Mouse (Mus musculus) megakaryocyte progenitor cell, adult 5-6 weeks (primary cell): Measurements from ENCODE around the gene Elp4. TPM values are rescaled to one million over a fixed set of nuclear protein-coding genes. Genes with fewer than 3 reads are reported as not detected.

ENCODE experiments used
- ATAC-seq: replicated peaks from 2 replicates; pipeline ENCODE4 v1.8.0; 2016; ENCODE audit warnings: mild to moderate bottlenecking, moderate TSS enrichment, inconsistent platforms; ENCODE audit not compliant: poor library complexity
- total RNA-seq, 2 experiments: library from RNA; stranded (forward) in 1 of 2; stranded (reverse) in 1 of 2; fragments of 157-497, 149-512 nt in 1 of 2; fragments of 200-1000 nt in 1 of 2; gene quantifications; 2 replicates each; pipeline versions ENCODE4 v1.2.3 to v1.2.4; 2015 to 2017

Gene Elp4
- total RNA-seq, 2 experiments from 2014 or later: 16.0 to 24.0 TPM

DNA sequence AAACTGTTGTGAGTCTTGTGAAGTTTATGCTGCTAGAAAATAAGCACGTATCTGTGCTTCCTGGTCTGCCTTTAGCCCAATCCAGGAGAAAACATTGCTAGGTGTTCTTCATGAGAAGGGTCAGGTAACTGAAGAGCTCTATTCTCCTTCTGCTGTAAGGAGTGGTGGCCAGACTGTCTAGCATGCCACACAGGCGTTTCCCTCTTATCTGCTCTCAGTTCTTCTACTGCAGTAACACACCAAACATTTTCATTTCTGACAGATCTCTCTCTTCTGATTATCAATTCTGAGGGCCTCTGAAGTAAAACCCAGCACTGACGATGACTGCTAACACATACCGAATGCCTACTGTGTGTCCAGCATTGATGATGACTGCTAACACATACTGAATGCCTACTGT, 98.3 kb downstream of the Elp4 start:
- 0 out of 2 replicates have a peak, but pooled peaks have one; percentile 32 for ATAC-seq

DNA sequence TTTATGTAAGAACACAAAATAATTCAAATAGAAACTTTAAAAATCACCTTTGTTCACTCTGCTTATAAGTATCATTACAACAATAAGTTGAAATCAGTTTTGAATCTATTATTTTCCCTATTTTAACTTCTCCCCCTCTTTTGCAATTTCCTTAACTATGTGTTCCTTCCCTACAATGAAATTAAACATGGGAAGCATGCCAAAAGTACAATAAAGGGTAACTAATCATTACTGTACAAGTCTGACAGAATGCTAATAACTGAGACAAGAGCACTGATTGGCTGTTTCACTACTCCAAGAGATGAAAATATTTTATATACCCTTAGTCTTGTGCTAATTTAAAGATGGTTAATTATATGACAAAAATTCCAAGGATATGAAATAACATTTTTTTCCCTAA, 99.2 kb downstream of the Elp4 start:
- ATAC-seq: no peak

DNA sequence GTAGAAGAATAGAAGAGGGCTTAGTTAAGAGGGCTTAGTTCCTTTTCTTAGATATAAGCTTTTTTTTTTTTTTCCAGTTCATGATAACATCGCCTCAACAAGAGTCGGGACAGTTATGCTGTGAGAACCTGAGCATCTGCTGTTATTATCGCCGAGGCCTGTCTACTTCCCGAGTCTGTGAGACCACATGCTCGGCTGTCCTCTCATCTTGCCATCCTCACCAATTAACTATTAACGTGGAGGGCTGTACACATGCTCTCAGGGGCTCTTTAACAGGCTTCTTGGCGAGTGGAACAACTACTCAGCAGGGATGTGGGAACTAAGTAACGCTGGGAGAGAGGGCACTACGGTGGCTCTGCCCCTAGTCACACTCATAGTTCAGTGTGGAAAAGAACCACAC, 99.9 kb downstream of the Elp4 start:
- ATAC-seq: no peak

DNA sequence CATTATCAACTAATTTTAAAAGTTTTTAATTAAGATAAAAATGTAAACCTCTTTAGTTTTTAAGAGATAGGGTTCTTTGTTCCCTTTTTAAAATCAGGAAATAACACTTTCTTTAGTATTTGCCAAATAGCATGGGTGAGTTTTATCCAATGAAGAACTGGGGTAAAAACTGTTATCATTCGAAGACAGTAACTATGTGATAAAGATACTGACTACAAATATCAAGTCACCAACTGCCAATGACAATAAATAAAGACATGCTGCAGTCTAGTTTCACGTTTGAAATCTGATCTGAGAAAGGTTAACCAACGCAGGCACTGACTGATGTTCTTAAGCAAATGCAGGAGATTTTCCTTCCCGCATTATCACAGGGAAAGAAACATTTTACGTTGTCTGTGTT, 100.9 kb downstream of the Elp4 start:
- ATAC-seq: peak; percentile 51

DNA sequence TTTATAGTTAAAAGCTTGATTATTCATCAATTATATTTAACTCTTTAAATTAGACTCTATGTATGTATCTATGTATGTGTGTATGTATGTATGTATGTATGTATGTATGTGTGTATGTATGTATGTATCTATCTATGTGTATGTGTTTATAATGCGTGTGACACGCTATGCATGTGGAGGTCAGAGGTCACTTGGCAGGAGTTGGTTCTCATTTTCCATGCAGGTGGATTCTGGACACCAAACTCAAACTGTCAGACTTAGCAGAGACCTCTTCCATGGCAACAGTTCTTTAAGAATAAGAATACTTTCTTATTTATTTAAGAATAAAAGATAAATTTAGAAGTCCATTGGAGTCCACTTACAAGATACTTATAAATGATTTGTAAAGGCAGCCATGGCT, 101.5 kb downstream of the Elp4 start:
- no peak for ATAC-seq

DNA sequence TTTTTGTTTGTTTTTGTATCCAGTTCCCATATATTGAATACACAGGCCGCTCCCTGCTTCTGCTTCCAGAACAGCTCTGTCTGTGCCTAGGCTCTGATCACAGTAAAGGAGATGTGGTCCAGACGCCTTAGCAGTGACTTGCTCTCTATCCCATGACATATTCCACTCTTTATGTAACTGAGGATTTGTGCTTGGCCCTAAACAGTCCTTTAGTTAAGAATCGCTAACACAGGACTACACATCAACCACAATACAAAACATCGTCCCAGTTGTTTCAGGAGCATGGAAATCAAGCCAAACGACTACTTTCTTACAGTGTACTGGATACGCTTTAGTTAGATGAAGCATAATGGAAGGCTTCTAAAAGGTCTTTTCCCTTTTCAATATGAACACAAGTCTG, 102.8 kb downstream of the Elp4 start:
- no peak for ATAC-seq

DNA sequence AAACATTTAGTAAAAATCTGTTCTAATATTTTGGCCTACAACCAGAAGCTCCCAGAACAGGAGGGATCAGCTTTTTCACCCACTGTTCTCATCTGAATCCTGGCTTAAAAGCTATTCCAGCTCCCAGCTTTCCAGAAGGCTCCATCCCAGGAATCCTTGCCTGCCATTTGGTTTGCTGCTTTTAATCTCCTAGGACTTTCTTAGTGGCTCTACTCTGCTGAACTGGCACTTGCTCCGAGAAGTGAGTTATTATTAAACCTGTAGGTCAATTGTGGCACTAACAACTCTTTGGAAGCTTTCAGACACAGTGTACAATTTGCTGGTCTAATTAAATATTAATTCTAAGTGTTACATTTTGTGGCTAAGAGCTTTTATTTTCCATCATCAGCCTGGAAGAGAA, 103.7 kb downstream of the Elp4 start:
- ATAC-seq: no peak

DNA sequence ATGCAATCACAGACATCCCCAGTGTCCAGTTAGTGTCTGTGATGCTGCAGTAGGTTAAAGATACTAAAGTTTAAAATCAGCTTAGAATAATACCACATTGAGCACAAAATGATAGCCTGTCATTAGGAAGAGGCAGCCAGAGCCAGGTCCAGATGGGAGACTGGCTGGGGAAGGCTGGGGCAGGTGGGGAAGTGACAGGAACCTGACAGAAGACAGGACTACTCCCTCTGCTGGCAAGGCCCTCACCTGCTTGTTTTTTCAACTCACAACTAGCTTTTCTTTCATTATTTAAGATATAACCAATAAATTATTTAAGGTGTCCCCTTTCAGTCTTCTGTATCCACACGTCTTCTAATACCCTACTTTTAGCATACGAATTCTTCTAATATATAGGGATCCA, 104.5 kb downstream of the Elp4 start:
- peak; percentile 84 for ATAC-seq

DNA sequence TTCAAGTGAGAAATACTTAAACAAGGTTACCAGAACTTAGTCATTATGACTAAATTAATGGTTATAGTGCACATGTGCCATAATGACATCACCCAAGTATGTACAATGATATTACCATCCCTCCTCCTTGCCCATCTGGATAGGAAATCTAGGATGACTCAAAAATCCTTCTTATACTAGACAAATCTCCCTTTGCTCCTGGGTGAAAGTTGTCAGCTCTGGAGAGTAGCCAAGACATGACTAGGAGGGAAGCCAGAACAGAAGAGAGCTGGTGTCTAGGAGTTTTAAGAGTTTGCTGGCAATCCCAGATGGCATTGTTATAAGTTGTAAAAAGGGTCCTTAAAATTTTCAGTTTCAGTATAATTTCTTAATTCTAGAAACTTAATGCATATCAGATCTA, 106.5 kb downstream of the Elp4 start:
- ATAC-seq: no peak

DNA sequence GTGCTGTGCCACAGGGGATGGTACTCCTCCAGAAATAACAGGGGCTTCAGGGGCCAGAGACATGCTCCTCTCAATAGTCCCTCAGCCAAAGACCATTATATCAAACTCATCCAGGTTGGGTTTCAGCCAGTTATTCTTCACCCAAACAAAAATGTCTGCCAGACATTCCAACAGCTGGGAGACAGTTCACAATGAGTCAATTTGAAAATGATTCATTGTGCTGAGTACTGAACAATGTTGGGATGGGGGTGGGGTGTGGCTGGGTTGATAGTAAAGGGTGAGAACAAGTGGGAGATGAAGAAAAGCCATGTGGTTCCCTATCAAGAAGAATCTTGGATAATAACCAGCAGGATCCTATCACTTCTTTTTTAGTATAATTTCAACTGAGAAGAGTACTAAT, 108.3 kb downstream of the Elp4 start:
- ATAC-seq: no peak

DNA sequence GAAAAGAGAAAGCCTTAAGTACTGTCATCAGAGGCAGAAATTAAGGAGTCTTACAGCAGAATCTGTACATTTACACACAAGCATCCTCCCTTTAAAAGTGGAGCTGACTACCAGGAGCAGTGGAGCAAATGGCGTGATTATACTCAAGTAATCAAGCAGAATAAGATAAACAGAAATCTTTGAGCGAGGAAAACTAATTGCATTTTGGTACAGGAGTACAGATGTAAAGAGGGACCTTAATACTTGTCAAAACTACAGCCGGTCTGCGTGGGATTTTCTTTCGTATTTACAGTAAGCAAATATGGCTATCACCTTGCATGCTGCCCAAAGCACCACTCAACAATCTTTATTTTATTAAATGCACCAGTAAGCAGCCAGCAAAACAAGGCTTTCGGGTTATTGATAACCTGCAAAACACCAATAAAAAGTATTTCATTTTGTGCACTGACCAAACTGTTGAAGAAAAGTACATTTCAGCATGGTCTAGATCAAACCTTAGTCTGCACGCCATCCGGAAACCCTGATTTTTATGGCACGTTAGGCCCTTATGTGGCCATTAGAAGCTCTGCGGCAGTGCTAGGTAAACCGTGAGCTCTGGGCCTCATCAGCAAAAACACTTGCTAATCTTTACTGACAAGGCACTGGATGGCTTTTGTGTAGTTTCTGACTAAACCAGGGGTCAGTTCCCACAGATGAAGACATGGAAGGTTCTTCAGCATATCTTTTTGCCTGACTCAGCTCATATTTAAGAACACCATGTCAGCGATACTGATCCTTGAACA, 111.8 kb downstream of the Elp4 start:
- no peak for ATAC-seq

DNA sequence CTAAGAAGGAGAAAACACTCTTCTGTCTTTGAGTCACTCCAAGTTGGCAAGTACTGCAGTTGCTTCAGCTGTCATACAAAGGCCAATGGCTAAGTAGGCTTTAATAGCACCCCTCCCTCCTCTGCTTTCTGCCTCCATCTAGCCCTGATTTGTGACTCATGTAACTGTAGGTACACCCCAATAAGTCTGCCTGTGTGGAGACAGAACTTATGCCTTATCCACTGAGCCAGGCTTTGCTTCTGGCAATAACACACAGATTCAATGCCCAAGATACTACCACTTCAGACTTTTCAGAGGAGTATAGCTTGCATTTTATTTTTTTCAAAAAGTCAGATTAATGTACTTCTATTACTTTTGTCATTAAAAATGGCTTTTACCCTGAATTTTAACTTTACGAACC, 114.4 kb downstream of the Elp4 start:
- ATAC-seq: peak; percentile 88

DNA sequence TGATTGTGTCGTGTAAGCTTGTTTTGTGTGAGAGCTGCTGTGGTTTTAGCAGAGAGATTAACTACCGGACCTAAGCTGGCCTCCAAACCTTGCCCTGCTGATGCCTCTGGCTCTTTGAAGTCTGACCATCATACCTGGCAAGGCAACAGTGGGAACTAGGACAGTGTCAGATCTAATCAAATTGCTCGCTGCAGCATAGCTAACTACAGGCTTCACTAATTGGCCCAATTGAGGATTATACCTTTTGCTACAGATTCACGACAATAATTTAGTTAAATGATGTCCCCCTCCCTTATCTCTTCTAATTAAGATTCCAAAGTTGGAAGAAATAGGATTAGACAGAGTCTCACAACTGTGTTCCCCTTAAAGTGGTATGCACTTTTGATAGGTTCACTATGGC, 116.6 kb downstream of the Elp4 start:
- ATAC-seq: no peak

DNA sequence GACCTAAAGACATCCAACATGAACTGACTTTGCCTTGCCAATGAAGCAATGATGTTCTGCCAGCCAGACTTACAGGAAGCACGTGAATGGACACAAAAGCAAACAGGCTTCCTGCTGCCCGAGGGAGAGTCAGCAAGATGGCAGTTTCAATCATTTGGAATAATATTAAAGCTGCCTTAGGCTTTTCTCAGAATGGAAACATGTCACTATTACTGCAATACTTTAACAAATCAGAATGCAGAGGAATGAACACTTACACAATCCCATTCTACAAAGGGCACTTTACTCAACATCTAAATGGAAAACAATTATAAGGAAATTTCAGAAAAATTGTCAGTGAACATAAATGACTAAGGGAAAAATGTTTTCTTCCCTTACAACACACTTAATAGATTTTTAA, 117.4 kb downstream of the Elp4 start:
- ATAC-seq: no peak

DNA sequence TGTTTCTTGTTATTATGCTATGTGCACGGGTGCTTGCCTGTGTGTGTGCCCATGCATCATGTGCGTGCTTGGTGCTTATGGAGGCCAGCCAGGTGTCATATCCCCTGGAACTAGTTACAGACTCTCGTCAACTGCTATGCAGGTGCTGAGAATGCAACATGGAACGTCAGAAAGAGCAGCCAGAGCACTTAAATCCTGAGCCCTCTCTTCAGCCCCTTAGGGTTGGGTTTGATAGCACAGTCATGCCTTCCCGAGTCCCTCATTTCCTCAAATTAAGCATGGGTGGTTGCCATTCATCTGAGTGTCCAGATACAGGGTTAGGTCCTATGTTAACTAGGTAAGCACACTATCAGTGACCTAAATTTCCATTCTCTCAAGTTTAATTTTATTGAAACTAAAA, 121.5 kb downstream of the Elp4 start:
- no peak for ATAC-seq

DNA sequence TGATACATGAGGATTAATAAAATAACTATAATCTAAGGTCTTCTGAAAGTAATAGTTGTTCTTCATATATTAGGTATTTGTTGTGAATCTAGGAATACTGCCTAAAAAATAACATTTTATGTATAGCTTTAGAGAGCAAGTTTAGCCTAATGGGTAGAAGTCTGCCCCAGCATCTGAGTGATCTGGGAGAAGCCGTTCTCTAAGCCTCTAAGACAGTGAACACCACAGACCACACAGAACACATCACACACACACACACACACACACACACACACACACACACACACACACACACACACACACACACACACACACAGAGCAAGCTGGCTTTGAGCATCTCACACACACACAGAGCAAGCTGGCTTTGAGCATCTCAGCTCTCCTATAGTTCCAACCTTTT, 123.6 kb downstream of the Elp4 start:
- no peak for ATAC-seq

DNA sequence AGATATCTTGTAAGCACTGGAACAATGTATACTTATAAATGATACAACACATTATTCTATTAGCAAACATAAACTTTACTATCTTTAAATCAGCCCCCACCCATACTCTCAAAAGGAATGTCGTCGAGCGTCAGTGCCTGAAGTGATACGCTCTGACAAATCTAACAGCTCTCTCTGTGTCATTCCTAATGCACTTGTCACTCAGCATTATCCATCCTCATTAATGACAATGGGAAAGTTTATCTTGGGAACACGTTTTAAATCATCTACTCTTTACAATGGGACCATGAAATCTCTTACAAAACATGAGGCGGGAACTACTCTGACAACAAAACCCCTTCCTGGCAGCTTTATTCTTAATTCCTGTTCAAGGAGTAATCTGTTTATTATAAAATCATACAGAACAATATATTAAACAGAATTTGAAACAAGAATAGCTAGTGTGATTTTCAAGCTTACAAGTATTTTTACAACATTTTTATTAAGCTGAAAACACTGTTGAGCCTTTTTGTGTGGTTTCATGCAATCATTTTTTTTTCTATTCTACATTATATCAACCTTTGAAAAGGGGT, 125.0 kb downstream of the Elp4 start:
- no peak for ATAC-seq

DNA sequence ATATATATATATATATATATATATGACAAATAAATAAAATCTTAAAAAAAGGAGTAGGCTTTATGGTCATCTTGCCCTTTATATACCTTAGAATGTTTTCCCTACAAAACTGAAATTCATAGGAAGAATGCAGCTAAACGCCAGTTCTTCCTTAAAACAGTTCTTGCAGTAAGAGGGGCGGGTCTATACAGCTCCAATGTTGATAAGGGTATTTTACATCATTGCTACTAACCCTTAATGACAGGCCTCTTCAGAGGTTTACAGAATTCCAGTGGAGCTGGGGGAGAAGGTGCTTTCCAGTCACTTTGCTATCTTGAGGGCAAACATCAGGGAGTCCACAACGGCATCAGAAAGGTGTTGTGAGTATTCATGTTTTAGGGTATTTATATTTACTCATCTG, 133.1 kb downstream of the Elp4 start:
- no peak for ATAC-seq

DNA sequence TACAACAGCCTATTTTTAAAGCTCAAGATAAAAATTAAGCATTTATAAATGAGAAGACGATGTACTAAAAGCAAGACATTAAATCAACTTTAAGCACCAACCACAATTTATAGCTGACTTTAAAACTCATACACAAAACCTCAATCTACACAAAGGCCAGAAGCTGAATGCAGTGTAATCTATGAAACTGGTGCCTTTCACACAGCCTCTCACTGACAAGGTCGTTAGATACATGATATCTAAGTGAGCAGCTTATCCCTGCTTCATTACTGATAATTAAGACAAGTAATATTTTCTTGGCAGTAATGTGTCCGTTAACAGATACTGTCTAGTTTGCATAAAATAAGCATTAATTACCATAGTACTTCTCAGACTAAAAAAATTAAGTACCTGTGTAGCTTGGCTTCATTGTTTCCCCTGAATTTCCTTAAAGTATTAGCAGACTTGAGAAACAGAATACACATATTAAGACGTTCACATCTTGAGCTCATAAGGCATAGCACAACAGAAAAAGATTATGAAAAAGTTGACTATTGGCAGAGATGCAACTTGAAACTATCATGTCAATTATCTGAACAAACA, 134.5 kb downstream of the Elp4 start:
- peak; percentile 95 for ATAC-seq

DNA sequence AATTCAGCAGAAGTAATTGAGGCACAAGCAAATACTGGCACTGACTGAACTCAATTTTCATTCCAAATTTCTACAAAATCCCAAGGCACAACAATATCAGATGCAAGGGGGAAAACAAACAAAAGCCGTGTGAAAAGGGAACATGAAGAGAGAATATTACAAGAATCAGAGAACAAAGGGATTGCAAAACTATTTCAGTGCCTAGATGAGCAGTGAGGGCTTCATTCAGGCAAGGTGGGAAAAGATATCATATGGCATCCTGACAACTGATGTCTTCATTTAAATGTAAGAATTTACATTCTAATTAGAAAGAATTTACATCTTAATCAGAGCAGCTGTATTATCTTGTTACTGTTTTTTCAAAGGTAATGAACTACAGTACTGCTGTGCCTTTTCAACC, 150.9 kb downstream of the Elp4 start:
- ATAC-seq: no peak

DNA sequence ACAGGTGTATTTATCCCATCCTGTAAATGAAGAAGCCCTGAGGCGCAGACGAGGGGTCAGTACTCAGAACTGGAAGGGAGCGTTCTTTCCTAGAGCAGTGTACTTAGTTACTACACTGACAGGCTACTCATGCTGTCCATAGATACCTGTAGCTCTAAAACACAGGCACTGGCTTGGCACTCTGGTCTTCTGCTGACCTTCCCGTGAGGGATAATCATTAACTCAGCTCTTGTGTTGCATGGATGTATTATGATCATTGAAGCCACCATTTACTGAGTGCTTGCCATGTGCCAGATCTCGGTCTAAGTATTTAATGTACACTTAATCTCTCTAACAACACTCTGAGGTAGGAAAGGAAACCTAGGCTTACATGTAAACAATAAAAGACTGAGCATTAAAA, 155.3 kb downstream of the Elp4 start:
- no peak for ATAC-seq

DNA sequence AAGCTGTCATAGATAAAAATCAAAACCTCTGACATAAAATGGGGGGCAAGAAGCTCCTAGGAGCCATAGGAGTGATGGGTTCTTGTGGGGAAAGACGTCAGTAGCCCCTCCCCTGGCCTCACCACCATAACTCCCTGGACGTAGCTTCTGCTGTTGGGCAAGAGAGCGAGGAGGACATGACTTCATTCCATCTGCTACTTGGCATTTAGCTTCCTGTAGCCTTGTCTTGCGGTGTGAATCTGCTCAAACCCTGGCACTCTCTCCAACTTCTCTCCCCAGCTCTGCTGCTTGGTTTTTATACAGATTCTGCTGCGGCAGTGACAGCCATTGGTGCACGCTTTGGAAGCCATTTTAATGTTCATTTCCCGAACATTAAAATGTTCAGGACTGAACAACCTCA, 157.5 kb downstream of the Elp4 start:
- ATAC-seq: no peak

DNA sequence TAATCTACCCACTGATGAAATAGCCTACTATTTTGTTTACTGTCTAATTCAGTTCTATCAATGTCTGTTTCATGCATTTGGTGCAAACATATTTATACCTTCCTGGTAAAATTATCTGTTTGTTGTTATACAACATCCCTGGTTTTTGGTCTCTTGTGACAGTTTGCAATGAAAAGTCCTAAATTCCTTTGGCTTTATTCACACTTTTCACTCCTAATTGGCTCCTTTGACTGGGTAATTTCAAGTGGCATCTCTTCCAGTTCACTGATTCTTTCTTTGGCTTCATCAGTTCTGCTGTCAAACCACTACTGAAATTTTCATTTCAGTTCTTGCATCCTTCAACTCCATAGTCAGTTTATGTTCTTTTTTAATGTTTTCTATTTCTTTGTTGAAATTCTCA, 168.2 kb downstream of the Elp4 start:
- no peak for ATAC-seq
